Mouse (Mus musculus) embryo, embryonic 11.5 days (tissue): ENCODE data around the gene Bicd1.

Experiments used
- DNase-seq: peaks from one replicate; pipeline ENCODE4 v3.0.0-alpha.2; 2012; ENCODE audit warnings: low read depth, low spot score

The Bicd1 gene

GRCm38 (mm10) chr6:149565720-149566498 lies 157.2 kb downstream of the Bicd1 start:
- peak; percentile 68 for DNase-seq

DNA sequence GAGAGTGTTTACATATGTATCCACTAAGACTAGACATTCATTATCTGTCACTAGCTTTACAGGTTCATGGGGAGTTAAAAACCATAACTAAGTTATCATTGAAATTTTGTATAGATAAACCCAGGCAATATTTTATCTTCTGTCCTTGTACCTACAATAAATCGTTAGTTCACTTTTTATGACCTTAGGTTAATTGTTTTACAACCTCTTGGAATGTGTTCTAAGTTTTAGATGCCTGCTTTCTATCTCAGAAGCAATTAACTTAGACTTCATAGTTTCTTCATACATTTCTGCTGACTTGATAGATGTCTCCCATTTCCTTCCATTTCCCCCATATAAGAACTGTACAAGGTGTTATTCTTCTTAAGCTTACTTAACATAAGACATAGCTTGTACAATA lies 158.5 kb downstream of the Bicd1 start:
- no peak for DNase-seq

- DNase-seq = no peak
These were observed 165.6 kb downstream of the Bicd1 start for GRCm38 (mm10) chr6:149574288-149574687.

- DNase-seq = no peak
These were observed 171.4 kb downstream of the Bicd1 start for GRCm38 (mm10) chr6:149580053-149580452.

DNA sequence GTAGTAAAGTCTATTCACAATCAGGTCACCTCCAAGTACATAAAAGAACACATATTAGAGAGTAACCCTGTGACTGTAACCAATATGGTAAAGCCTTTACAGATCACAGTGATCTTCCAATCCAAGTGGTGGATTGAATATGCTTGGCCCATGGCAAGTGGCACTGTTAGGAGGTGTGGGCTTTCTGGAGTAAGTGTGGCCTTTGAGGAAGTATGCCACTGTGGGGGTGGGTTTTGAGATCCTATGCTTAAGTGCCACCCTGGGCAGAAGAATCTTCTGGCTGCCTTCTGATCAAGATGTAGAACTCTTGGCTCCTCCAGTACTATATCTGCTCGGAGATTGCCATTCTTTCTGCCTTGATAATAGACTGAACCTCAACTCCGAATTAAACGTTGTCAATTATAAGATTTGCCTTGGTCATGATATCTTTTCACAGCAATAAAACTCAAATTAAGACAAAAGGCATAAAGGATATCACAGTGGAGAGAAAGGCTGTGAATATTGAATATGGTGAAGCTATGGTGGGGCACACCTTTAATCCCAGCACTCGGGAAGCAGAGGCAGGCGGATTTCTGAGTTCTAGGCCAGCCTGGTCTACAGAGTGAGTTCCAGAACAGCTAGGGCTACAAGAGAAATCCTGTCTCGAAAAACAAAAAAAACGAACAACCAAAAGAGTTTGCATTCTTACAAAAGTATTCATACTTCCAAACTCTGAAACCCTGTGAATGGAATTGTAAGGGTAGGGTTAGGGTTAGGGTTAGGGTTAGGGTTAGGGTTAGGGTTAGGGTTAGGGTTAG lies 177.2 kb downstream of the Bicd1 start:
- DNase-seq = no peak
